Mouse (Mus musculus) fat pad, adult 2 months (tissue): ENCODE results near the gene Krt73.

Source experiments
- DNase-seq: peaks from one replicate; pipeline ENCODE4 v3.0.0-alpha.2; 2011; ENCODE audit warnings: low read depth, low spot score; ENCODE audit errors: extremely low read depth

Gene Krt73

GRCm38 (mm10) chr15:101802296-101802835 lies at the start of gene Krt73:
Krt73 (minus strand) TSS chr15:101802346.
- no peak for DNase-seq

DNA sequence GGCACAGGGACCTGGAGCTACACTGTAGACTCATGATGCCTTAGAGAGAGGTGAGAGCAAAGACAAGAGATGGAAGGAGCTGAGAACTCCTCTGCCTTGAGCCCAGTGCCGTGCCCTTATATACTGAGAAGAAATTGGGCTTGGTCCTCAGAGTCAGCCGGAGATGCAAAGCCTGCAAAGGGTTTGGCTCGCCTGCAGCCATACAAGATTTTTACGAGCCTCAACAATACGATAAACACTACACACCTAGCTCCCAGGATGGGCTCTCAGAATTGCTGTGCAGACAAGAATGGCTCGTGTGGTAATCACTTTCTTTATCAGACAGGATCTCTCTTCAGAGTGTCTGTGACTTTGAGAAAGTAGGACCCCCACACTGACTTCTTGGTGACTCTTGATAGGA lies 48.5 kb upstream of the Krt73 start, which contains the start of gene Krt1:
Gene Krt1, minus strand, starts transcription at position 101 of the 400 bp plus-strand sequence.
- DNase-seq = no peak

DNA sequence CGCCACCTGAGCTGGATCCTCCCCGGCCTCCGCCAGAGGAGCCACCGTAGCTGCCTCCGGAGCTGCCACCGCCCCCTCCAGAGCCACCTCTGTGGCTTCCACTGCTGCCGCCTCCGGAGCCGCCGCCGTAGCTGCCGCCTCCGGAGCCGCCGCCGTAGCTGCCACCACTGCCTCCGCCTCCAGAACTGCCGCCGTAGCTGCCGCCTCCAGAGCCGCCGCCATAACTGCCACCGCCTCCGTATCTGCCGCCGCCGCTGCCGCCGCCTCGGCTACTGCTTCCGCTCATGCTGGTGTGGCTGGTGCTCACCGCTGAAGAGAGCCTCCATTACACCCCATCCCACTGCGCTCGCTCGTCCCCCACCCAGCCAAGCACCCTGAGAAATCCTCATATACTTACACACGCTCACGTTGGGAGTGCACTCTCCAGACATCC lies 43.8 kb upstream of the Krt73 start:
- no peak for DNase-seq

GRCm38 (mm10) chr15:101843192-101843591 lies 41.0 kb upstream of the Krt73 start:
- DNase-seq = peak; percentile 62

- no peak for DNase-seq
Measured at GRCm38 (mm10) chr15:101834784-101835328, 32.7 kb upstream of the Krt73 start.

DNA sequence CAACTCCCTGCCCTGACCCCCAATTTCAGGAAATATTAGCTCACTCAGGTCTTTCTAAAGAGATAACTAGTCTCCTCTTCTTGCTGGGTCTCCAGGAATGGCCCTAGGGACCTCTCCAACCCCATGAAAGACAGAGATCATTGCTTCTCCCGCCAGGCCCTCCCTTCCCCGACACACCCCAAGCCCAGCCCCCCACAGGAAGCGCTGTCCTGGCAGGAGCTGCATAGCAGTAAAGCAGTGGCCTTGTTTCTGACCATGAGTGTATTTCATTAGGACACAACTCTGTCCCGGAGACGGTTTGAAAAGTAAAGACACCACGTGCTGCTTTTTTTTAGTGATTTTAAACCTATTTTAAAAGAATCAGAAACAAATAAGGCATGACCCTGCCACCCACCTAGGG lies 31.0 kb upstream of the Krt73 start:
- no peak for DNase-seq

DNA sequence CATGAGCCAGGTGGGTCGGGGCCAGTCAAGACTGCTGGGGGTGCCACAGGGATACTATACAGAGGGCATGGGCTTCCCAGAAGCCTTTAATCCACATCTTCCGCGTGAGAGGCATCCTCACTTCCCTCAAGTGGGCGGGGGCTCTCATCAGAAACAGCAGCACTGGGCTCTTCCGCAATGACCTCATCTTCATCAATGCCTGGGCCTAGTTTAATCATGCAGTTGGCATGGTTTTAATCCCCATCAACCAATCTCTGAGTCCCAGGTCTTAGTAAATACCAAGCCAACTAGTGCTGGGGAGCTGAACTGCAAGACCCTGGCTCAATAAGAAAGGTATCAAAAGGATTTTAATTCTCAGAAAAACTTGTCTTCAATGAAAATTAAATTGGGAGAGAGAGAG lies 27.3 kb upstream of the Krt73 start:
- no peak for DNase-seq

GRCm38 (mm10) chr15:101821786-101822185 lies 19.6 kb upstream of the Krt73 start:
- no peak for DNase-seq

DNA sequence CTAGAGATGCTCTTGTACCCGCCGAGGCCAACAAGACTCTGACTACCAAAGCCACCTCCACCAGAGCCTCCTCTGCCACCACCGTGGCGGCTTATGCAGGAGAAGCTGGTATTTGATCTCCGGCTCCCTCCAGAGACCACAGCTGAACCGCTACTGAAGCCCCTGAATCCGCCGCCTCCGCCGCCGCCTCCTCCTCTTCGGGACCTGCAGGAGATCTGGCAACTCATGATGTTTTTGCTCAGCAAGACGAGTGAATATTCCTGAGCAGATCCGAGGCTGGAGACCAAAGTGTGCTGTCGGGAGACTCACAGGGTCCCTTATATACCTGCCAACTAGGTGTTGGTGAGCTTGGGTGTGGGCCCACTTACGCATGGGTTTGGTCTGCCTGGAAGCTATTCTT lies 15.7 kb upstream of the Krt73 start, which contains the start of gene Krt2:
Gene Krt2, minus strand, starts transcription at position 295 of the 400 bp plus-strand sequence.
- no peak for DNase-seq

DNA sequence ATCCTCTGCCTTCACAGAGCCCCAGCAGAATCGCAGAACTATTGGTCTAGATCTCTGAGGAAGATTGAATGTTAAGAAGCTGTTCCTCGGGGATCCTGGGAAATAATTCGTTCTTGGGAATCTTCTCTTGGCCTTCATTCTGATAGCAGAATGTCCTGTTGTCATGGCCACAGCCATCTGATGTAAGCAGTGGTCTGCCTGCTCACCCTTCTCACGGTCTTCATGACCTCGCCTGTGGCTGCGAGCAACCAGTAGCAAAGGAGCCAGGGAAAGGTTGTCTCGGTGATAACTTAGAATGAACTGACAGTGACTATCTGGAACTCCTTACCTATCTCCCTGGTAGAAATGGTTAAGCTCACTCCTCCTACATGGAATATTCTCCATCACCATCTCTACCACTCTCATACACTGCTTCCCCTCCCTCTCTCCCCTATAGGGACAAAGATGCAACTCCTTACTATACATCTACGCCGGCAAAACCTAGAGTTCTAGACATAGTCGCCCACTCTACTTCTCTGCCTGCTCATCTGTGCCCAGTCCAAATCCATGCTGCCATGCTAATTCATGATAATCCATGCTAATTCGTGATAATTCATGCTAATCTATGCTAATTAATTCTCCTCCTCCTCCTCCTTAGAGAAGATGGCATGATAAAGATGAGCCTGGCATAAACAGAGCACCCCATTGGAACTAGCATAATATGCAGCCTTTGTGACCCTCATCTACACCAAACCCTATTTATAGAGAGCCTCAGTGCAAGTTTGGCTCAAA lies 1.1 kb upstream of the Krt73 start:
- DNase-seq = no peak

DNA sequence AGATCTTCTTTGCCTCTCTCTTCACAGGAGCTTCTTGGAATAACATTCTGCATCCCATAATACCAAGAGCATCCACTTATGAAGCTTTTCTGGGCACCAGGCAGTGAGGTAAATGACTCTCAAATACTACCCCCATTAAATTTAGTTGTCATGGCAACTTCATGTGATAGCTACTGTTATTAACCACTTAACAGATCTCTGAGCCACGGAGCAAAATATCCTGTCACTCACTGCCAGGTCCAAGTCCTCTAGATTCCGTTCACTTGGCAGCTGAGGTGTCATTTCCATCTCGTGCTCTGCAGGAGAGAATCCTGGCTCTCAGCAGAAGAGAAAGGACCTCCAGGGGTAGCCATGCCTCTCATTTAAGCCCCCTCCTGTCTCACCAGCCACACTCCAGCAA lies 11.3 kb downstream of the Krt73 start:
- no peak for DNase-seq

GRCm38 (mm10) chr15:101786360-101786759 lies 15.8 kb downstream of the Krt73 start, which contains the start of gene Krt72:
Krt72 (minus strand) TSS chr15:101786460.
- no peak for DNase-seq

DNA sequence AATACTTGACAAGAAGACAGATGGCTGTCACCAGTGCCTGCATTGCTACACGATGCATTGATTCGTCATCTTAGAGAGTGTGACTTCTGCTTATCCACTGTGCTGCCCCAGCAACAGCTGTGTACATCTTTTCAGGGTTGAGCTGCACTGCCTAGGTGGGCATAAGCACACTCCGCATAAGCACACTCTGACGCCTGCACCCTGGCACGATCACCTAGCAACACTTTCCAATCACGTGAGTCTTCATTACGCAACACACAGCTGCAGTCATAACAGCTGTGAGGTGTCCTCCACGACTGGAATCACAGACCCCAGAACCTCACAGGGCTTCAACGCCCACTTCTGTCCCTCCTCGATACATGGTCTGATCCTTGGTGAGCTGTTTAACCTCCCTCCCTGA lies 28.7 kb downstream of the Krt73 start:
- no peak for DNase-seq

- DNase-seq = peak; percentile 36
Measured at GRCm38 (mm10) chr15:101772711-101773081, 29.4 kb downstream of the Krt73 start.

- DNase-seq = peak; percentile 18
Measured at GRCm38 (mm10) chr15:101772080-101772710, 30.0 kb downstream of the Krt73 start.

GRCm38 (mm10) chr15:101770226-101770625 lies 31.9 kb downstream of the Krt73 start:
- no peak for DNase-seq
